Mouse (Mus musculus) liver, adult 2 months (tissue): ENCODE measurements around the gene Urah. TPM values are rescaled to one million over a fixed set of nuclear protein-coding genes. Genes with fewer than 3 reads are reported as not detected.

Source experiments
- DNase-seq: peaks from one replicate; pipeline ENCODE4 v3.0.0-alpha.2; 2011; ENCODE audit warnings: low read depth, low spot score; ENCODE audit errors: extremely low read depth
- H3K27ac ChIP-seq: fragments of 200-500 bp; replicated peaks from 2 replicates; pipeline ENCODE4 v1.5.1; 2012; ENCODE audit warnings: low read depth, mild to moderate bottlenecking, control low read depth, inconsistent platforms, low read length; ENCODE audit not compliant: insufficient read depth
- H3K27me3 ChIP-seq: fragments of 200-500 bp; 2 replicates; pipeline ENCODE4 v1.6.1; 2012; ENCODE audit warnings: mild to moderate bottlenecking, moderate library complexity, low read length, inconsistent platforms; ENCODE audit not compliant: control insufficient read depth, insufficient read depth
- H3K36me3 ChIP-seq: fragments of 200-500 bp; 2 replicates; pipeline ENCODE4 v1.6.1; 2012; ENCODE audit warnings: low read length, inconsistent platforms; ENCODE audit not compliant: control insufficient read depth, insufficient read depth
- H3K4me1 ChIP-seq: fragments of 200-500 bp; 2 replicates; pipeline ENCODE4 v1.6.1; 2011; ENCODE audit warnings: low read length; ENCODE audit not compliant: control insufficient read depth, insufficient read depth
- H3K4me3 ChIP-seq: fragments of 200-500 bp; 2 replicates; pipeline ENCODE4 v1.5.1; 2011; ENCODE audit warnings: low read depth, mild to moderate bottlenecking, control low read depth, low read length, moderate library complexity; ENCODE audit not compliant: insufficient read depth
- H3K79me2 ChIP-seq: fragments of 200-500 bp; 2 replicates; pipeline ENCODE4 v1.6.1; 2012; ENCODE audit warnings: inconsistent platforms, mild to moderate bottlenecking, low read length, moderate library complexity; ENCODE audit not compliant: control insufficient read depth, insufficient read depth
- H3K9ac ChIP-seq: fragments of 200-500 bp; 2 replicates; pipeline ENCODE4 v1.6.1; 2012; ENCODE audit warnings: low read depth, mild to moderate bottlenecking, control low read depth, inconsistent platforms, low read length
- CTCF ChIP-seq: fragments of 200-500 bp; IDR thresholded peaks from 2 replicates; pipeline ENCODE4 v1.5.1; 2011; ENCODE audit warnings: low read depth, low read length, control low read depth
- POLR2A ChIP-seq: fragments of 200-500 bp; IDR thresholded peaks from 2 replicates; pipeline ENCODE4 v1.6.1; 2011; ENCODE audit warnings: low read length, control low read depth; ENCODE audit not compliant: insufficient read depth; ENCODE audit errors: extremely low read depth
- WGBS: fragments of 180-500 bp; shearing (Covaris S2); methylation state at CpG from one replicate; pipeline ENCODE4 v1.1.7; 2018; 5-methylcytosine and 5-hydroxymethylcytosine counted together
- polyA plus RNA-seq: library from polyadenylated mRNA; depleted of rRNA; stranded (reverse); fragments of >200 nt; gene quantifications from 2 replicates; pipeline ENCODE4 v1.2.3, GENCODE M21; 2012
- total RNA-seq: library from RNA; depleted of rRNA; stranded (reverse); fragments of >200 nt; gene quantifications from 2 replicates; pipeline ENCODE4 v1.2.3, GENCODE M21; 2014

Urah gene
- total and polyA plus RNA-seq, 2 experiments: 549 to 1,096 TPM

DNA sequence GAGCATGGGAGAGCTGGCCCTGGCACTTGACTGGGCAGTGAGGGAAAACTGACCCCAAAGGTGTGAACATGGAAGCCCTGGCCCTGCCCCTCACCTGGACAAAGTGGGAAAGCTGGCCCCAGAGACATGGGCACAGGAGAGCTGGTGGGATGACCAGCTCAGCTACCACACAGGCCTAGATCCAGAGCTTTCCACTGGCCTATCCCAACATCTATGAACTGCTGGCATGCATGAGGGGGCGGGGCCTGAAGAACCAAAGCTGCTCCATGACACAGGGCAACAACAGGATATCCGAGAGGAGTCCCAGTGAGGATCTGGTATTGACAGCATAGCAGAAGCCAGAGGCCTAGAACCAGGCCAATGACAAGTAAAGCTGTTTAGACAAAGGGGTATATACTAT lies 36.6 kb upstream of the Urah start:
- Histone ChIP-seq H3K9ac (no peak overlapping the region), H3K79me2 (no peaks in the 10 kb centered on the region), H3K36me3 (no peaks in the 10 kb centered on the region), H3K27ac (no peak overlapping the region), H3K27me3 (peaks cover 8% of the 10 kb centered on the region; the same call in 1 of the 2 replicates), H3K4me1 (peaks cover 8% of the 10 kb centered on the region; the same call in 1 of the 2 replicates), H3K4me3 (no peak overlapping the region)
- 75% methylated on average over 2 of the region's 2 CpGs for WGBS
- no peak for DNase-seq
- TF ChIP-seq CTCF (no peak), POLR2A (no peak)

- no peak for DNase-seq
- Histone ChIP-seq H3K4me1 (no peaks in the 10 kb centered on the region; the same call in 1 of the 2 replicates), H3K27ac (no peak overlapping the region), H3K79me2 (no peaks in the 10 kb centered on the region), H3K36me3 (no peaks in the 10 kb centered on the region), H3K27me3 (peaks cover 2% of the 10 kb centered on the region; the same call in 1 of the 2 replicates), H3K4me3 (no peak overlapping the region), H3K9ac (no peak overlapping the region)
- 81% methylated on average over 6 of the region's 6 CpGs for WGBS
- no peak for TF ChIP-seq CTCF
- no peak for TF ChIP-seq POLR2A
Observed at GRCm38 (mm10) chr7:140802629-140803028, 32.2 kb upstream of the Urah start.

DNA sequence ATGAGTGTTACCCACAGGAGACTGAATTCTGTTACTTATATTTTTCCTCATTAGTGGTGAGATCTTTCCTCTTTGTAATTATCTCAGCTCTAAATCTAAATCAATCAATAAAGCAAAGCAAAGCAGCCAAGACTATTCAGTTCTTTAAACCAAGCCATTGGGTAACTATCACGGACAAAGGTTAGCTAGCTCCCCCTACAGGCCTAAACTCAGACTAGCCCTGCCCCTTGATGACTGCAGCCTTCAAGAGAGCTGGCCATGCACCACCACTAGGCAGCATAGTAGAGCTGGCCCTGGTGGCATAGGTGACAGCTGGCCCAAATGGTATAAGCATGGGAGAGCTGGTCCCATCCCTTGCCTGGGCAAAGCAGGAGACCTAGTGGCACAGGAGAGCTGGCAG lies 29.1 kb upstream of the Urah start:
- peak; percentile 90 for DNase-seq
- TF ChIP-seq POLR2A (no peak), CTCF (peak; percentile 94)
- 7% methylated on average over 1 of the region's 1 CpGs for WGBS

DNA sequence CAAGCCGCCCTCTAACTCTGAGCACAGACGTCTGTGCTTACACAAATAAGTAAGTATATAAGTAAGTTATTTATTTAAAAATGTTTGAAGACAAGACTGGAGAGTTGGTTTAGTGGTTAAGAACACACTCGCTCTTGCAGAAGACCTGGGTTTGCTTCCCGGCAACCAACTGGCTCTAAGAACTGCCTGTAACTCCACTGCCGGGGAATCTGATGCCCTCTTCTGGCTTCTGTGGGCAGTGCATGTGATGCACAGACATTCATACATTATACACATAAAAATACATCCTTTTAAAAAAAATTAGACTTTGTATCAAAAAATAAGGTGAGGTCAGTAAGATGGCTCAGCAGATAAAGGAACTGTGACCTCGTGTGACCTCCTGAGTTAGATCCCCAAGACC lies 24.3 kb upstream of the Urah start:
- no peaks in the 10 kb centered on the region; the same call in 1 of the 2 replicates for H3K27me3 ChIP-seq
- H3K9ac ChIP-seq: no peak overlapping the region
- WGBS: 88% methylated on average over 6 of the region's 6 CpGs
- no peaks in the 10 kb centered on the region; the same call in 1 of the 2 replicates for H3K4me1 ChIP-seq
- DNase-seq: no peak
- H3K4me3 ChIP-seq: no peak overlapping the region
- TF ChIP-seq POLR2A (no peak), CTCF (peak; percentile 46; the same call in 1 of the 2 replicates)
- H3K27ac ChIP-seq: no peak overlapping the region
- no peaks in the 10 kb centered on the region for H3K79me2 ChIP-seq
- peaks cover 10% of the 10 kb centered on the region; the same call in 1 of the 2 replicates for H3K36me3 ChIP-seq

More for the DNA sequence above, 29.1 kb upstream of the Urah start:
- Histone ChIP-seq H3K36me3 (no peaks in the 10 kb centered on the region), H3K9ac (no peak overlapping the region), H3K79me2 (no peaks in the 10 kb centered on the region), H3K27me3 (no peaks in the 10 kb centered on the region), H3K4me1 (no peaks in the 10 kb centered on the region; the same call in 1 of the 2 replicates), H3K4me3 (no peak overlapping the region), H3K27ac (no peak overlapping the region)

- no peak overlapping the region for H3K27ac ChIP-seq
- no peaks in the 10 kb centered on the region; the same call in 1 of the 2 replicates for H3K27me3 ChIP-seq
- DNase-seq: no peak
- H3K4me3 ChIP-seq: no peak overlapping the region
- no peak overlapping the region for H3K9ac ChIP-seq
- no peaks in the 10 kb centered on the region for H3K4me1 ChIP-seq
- no peaks in the 10 kb centered on the region for H3K79me2 ChIP-seq
- TF ChIP-seq CTCF (no peak), POLR2A (no peak)
- 93% methylated on average over 13 of the region's 13 CpGs for WGBS
- peaks cover 10% of the 10 kb centered on the region; the same call in 1 of the 2 replicates for H3K36me3 ChIP-seq
Observed at GRCm38 (mm10) chr7:140811714-140812113, 23.1 kb upstream of the Urah start.

- H3K27ac ChIP-seq: no peak overlapping the region
Observed at GRCm38 (mm10) chr7:140812850-140813249, 22.0 kb upstream of the Urah start.

More at GRCm38 (mm10) chr7:140812850-140813249, 22.0 kb upstream of the Urah start:
- peaks cover 10% of the 10 kb centered on the region; the same call in 1 of the 2 replicates for H3K36me3 ChIP-seq
- no peak overlapping the region for H3K9ac ChIP-seq
- no peak overlapping the region for H3K4me3 ChIP-seq
- WGBS: 88% methylated on average over 12 of the region's 12 CpGs
- TF ChIP-seq POLR2A (no peak), CTCF (no peak)
- DNase-seq: no peak
- H3K79me2 ChIP-seq: no peaks in the 10 kb centered on the region
- no peaks in the 10 kb centered on the region for H3K4me1 ChIP-seq
- H3K27me3 ChIP-seq: no peaks in the 10 kb centered on the region; the same call in 1 of the 2 replicates
